Mouse (Mus musculus): ENCODE measurements around the gene Ebf1. TPM values are rescaled to one million over a fixed set of nuclear protein-coding genes. Genes with fewer than 3 reads are reported as not detected.

The Ebf1 gene
- polyA plus RNA-seq, 1 experiment from 2014 or later: 16.2 TPM

DNA sequence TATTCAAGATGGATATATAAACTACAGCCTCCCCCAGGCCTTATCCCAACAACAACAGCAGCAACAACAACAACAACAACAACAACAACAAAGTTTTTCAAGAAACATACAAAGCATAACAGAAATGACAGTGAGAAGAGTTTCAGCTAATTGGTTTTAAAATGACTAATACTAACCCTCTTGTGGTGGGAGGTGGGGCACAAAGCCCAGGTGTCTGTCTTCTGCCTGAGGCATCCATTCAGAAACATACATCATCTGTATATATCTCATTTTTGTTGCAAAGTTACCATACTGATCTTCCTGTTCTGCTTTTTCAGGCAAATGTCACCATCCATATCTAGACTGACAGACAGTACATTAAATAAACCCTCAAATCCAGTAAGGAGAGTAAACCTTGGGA is 282.4 kb downstream of the Ebf1 start:
- ATAC-seq (replicated peaks; ENCODE audit: extremely low read depth, insufficient read depth, low FRiP score): no peak
- H3K4me1 ChIP-seq (ENCODE audit: control insufficient read depth, insufficient read depth, low read length): 0 out of 2 replicates have a peak, but pooled peaks cover 3% of the 10 kb centered on the region
- no peak overlapping the region for H3K4me2 ChIP-seq (ENCODE audit: low read depth, low read length)
- H3K27ac ChIP-seq (ENCODE audit: low read length): no peak overlapping the region
- no peaks in the 10 kb centered on the region for H3K27me3 ChIP-seq (ENCODE audit: control insufficient read depth, insufficient read depth, low read length)
- H3K9ac ChIP-seq (ENCODE audit: low read length): no peak overlapping the region
- no peak overlapping the region for H3K4me3 ChIP-seq (ENCODE audit: low read length)
- H3K36me3 ChIP-seq (ENCODE audit: control insufficient read depth, insufficient read depth): no peaks in the 10 kb centered on the region
- no peaks in the 10 kb centered on the region for H3K9me3 ChIP-seq (replicated peaks; ENCODE audit: control insufficient read depth, low read length)

GRCm38 (mm10) chr11:44899965-44900364 is 282.8 kb downstream of the Ebf1 start:
- H3K27ac ChIP-seq (ENCODE audit: low read length): no peak overlapping the region
- H3K36me3 ChIP-seq (ENCODE audit: control insufficient read depth, insufficient read depth): no peaks in the 10 kb centered on the region
- 0 out of 2 replicates have a peak, but pooled peaks cover 3% of the 10 kb centered on the region for H3K4me1 ChIP-seq (ENCODE audit: control insufficient read depth, insufficient read depth, low read length)
- H3K4me3 ChIP-seq (ENCODE audit: low read length): no peak overlapping the region
- H3K9me3 ChIP-seq (replicated peaks; ENCODE audit: control insufficient read depth, low read length): no peaks in the 10 kb centered on the region
- 78% methylated on average over 7 of the region's 7 CpGs for WGBS
- H3K27me3 ChIP-seq (ENCODE audit: control insufficient read depth, insufficient read depth, low read length): no peaks in the 10 kb centered on the region
- no peak overlapping the region for H3K4me2 ChIP-seq (ENCODE audit: low read depth, low read length)
- no peak for ATAC-seq (replicated peaks; ENCODE audit: extremely low read depth, insufficient read depth, low FRiP score)
- H3K9ac ChIP-seq (ENCODE audit: low read length): no peak overlapping the region

- Histone ChIP-seq H3K36me3 (ENCODE audit: control insufficient read depth, insufficient read depth) (no peaks in the 10 kb centered on the region), H3K27ac (ENCODE audit: low read length) (no peak overlapping the region)
- 86% methylated on average over 7 of the region's 7 CpGs for WGBS
These were observed 283.4 kb downstream of the Ebf1 start for GRCm38 (mm10) chr11:44900496-44900895.

DNA sequence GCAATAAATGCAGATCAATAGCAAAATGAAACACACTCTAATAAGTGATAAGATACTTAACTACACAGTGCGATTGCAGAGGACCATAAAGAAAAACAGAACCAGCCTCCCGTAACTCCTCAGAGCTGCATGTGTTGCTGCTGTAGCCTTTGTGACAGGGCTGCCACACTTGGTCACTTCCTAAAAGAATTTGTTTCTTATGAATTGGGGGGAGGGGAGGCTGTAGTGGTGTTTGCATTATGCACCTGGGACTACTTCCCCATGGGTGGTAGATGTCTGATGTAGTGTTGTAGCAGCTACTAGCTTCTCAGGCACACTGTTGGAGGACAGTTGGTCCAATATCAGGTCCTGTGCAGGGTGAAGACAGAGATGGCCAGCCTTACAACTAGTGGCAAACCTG is 284.6 kb downstream of the Ebf1 start:
- no peak for ATAC-seq (replicated peaks; ENCODE audit: extremely low read depth, insufficient read depth, low FRiP score)
- Histone ChIP-seq H3K36me3 (ENCODE audit: control insufficient read depth, insufficient read depth) (no peaks in the 10 kb centered on the region), H3K27me3 (ENCODE audit: control insufficient read depth, insufficient read depth, low read length) (no peaks in the 10 kb centered on the region), H3K9me3 (replicated peaks; ENCODE audit: control insufficient read depth, low read length) (no peaks in the 10 kb centered on the region), H3K4me3 (ENCODE audit: low read length) (no peak overlapping the region), H3K27ac (ENCODE audit: low read length) (no peak overlapping the region), H3K4me2 (ENCODE audit: low read depth, low read length) (no peak overlapping the region), H3K4me1 (ENCODE audit: control insufficient read depth, insufficient read depth, low read length) (0 out of 2 replicates have a peak, but pooled peaks cover 3% of the 10 kb centered on the region), H3K9ac (ENCODE audit: low read length) (no peak overlapping the region)
- 74% methylated on average over 2 of the region's 2 CpGs for WGBS

More at GRCm38 (mm10) chr11:44900496-44900895, 283.4 kb downstream of the Ebf1 start:
- Histone ChIP-seq H3K4me3 (ENCODE audit: low read length) (no peak overlapping the region), H3K9me3 (replicated peaks; ENCODE audit: control insufficient read depth, low read length) (no peaks in the 10 kb centered on the region), H3K27me3 (ENCODE audit: control insufficient read depth, insufficient read depth, low read length) (no peaks in the 10 kb centered on the region), H3K4me2 (ENCODE audit: low read depth, low read length) (no peak overlapping the region), H3K9ac (ENCODE audit: low read length) (no peak overlapping the region), H3K4me1 (ENCODE audit: control insufficient read depth, insufficient read depth, low read length) (0 out of 2 replicates have a peak, but pooled peaks cover 3% of the 10 kb centered on the region)
- no peak for ATAC-seq (replicated peaks; ENCODE audit: extremely low read depth, insufficient read depth, low FRiP score)

DNA sequence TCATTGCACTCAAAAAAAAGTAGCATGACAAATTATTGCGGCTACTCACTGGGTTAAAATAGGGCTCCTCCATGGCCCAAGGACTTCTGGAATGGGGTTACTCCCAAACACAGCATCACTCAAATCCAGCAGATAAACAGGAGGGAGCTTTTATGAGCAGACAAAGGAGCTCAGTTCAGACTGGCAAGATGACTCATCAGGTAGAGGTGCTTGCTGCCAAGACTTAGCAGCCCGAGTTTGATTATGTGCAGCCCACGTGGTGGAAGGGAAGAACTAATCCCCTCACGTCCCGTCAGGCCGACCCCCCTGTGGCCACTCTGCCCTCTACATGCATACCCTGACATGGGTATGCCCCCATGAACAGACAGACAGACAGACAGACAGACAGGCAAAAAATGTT is 285.0 kb downstream of the Ebf1 start:
- Histone ChIP-seq H3K4me3 (ENCODE audit: low read length) (no peak overlapping the region), H3K36me3 (ENCODE audit: control insufficient read depth, insufficient read depth) (no peaks in the 10 kb centered on the region), H3K4me1 (ENCODE audit: control insufficient read depth, insufficient read depth, low read length) (0 out of 2 replicates have a peak, but pooled peaks cover 3% of the 10 kb centered on the region), H3K9me3 (replicated peaks; ENCODE audit: control insufficient read depth, low read length) (no peaks in the 10 kb centered on the region), H3K27ac (ENCODE audit: low read length) (no peak overlapping the region), H3K27me3 (ENCODE audit: control insufficient read depth, insufficient read depth, low read length) (no peaks in the 10 kb centered on the region), H3K4me2 (ENCODE audit: low read depth, low read length) (no peak overlapping the region), H3K9ac (ENCODE audit: low read length) (no peak overlapping the region)
- 41% methylated on average over 6 of the region's 6 CpGs for WGBS
- no peak for ATAC-seq (replicated peaks; ENCODE audit: extremely low read depth, insufficient read depth, low FRiP score)

DNA sequence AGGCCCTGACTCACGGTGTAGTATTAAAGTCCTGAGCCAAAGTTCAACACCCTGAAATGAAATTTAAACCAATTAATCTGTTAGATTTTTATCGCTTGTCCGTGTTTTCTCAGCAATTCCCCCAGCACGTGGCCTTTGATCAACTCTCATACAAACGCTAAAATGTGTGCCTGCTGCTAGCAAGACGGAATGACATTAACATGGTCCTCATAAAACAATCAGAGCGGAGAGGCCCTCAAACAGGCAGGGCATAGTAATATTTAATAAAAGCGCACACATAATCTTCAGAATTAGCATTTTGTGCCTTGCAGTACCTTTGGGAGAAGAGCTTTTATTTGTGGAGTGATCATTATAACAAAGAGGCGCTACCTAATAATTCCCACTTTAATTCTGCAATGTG is 287.0 kb downstream of the Ebf1 start:
- H3K4me1 ChIP-seq (ENCODE audit: control insufficient read depth, insufficient read depth, low read length): no peaks in the 10 kb centered on the region
- ATAC-seq (replicated peaks; ENCODE audit: extremely low read depth, insufficient read depth, low FRiP score): no peak
- no peak overlapping the region for H3K27ac ChIP-seq (ENCODE audit: low read length)
- no peaks in the 10 kb centered on the region for H3K27me3 ChIP-seq (ENCODE audit: control insufficient read depth, insufficient read depth, low read length)
- H3K36me3 ChIP-seq (ENCODE audit: control insufficient read depth, insufficient read depth): no peaks in the 10 kb centered on the region
- no peak overlapping the region for H3K4me3 ChIP-seq (ENCODE audit: low read length)
- WGBS: 78% methylated on average over 9 of the region's 9 CpGs
- no peak overlapping the region for H3K4me2 ChIP-seq (ENCODE audit: low read depth, low read length)
- H3K9ac ChIP-seq (ENCODE audit: low read length): no peak overlapping the region
- H3K9me3 ChIP-seq (replicated peaks; ENCODE audit: control insufficient read depth, low read length): no peaks in the 10 kb centered on the region

GRCm38 (mm10) chr11:44906456-44906855 is 289.3 kb downstream of the Ebf1 start:
- H3K9me3 ChIP-seq (replicated peaks; ENCODE audit: control insufficient read depth, low read length): no peaks in the 10 kb centered on the region
- no peak overlapping the region for H3K9ac ChIP-seq (ENCODE audit: low read length)
- no peaks in the 10 kb centered on the region for H3K27me3 ChIP-seq (ENCODE audit: control insufficient read depth, insufficient read depth, low read length)
- ATAC-seq (replicated peaks; ENCODE audit: extremely low read depth, insufficient read depth, low FRiP score): no peak
- peaks cover 6% of the 10 kb centered on the region; the same call in 1 of the 2 replicates for H3K4me1 ChIP-seq (ENCODE audit: control insufficient read depth, insufficient read depth, low read length)
- no peak overlapping the region for H3K4me3 ChIP-seq (ENCODE audit: low read length)
- H3K27ac ChIP-seq (ENCODE audit: low read length): 0 out of 2 replicates have a peak overlapping the region, but pooled peaks have one; percentile 17
- no peaks in the 10 kb centered on the region for H3K36me3 ChIP-seq (ENCODE audit: control insufficient read depth, insufficient read depth)
- no peak overlapping the region for H3K4me2 ChIP-seq (ENCODE audit: low read depth, low read length)
- WGBS: 49% methylated on average over 5 of the region's 5 CpGs

- Histone ChIP-seq H3K9ac (ENCODE audit: low read length) (no peak overlapping the region), H3K36me3 (ENCODE audit: control insufficient read depth, insufficient read depth) (no peaks in the 10 kb centered on the region), H3K27me3 (ENCODE audit: control insufficient read depth, insufficient read depth, low read length) (no peaks in the 10 kb centered on the region), H3K4me2 (ENCODE audit: low read depth, low read length) (no peak overlapping the region), H3K27ac (ENCODE audit: low read length) (no peak overlapping the region), H3K4me1 (ENCODE audit: control insufficient read depth, insufficient read depth, low read length) (peaks cover 6% of the 10 kb centered on the region; the same call in 1 of the 2 replicates), H3K9me3 (replicated peaks; ENCODE audit: control insufficient read depth, low read length) (no peaks in the 10 kb centered on the region), H3K4me3 (ENCODE audit: low read length) (no peak overlapping the region)
- 45% methylated on average over 1 of the region's 1 CpGs for WGBS
- no peak for ATAC-seq (replicated peaks; ENCODE audit: extremely low read depth, insufficient read depth, low FRiP score)
These were observed 294.6 kb downstream of the Ebf1 start for GRCm38 (mm10) chr11:44911765-44912164.

DNA sequence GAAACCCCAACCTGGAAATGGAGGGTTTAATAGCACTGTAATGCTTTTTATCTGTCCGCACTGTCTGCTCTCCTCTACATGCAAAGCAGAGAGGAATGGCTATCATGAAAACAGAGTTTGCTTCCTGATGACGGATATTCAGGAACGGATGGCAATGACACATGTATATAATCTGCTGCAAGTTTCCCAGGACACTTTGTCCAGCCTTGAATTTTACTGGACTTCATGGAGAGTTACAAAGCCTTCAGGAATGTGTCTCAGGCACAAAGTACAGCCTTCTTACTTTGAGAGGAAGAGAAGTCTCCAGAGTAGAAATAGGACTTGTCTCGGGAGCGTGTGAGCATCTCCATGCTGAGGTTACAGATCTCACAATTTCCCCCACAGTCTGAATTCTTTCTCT is 296.7 kb downstream of the Ebf1 start:
- Histone ChIP-seq H3K4me2 (ENCODE audit: low read depth, low read length) (no peak overlapping the region), H3K9ac (ENCODE audit: low read length) (no peak overlapping the region), H3K36me3 (ENCODE audit: control insufficient read depth, insufficient read depth) (no peaks in the 10 kb centered on the region), H3K4me1 (ENCODE audit: control insufficient read depth, insufficient read depth, low read length) (peaks cover 6% of the 10 kb centered on the region; the same call in 1 of the 2 replicates), H3K27ac (ENCODE audit: low read length) (peak overlapping the region; percentile 25; the same call in 1 of the 2 replicates), H3K27me3 (ENCODE audit: control insufficient read depth, insufficient read depth, low read length) (no peaks in the 10 kb centered on the region), H3K4me3 (ENCODE audit: low read length) (no peak overlapping the region), H3K9me3 (replicated peaks; ENCODE audit: control insufficient read depth, low read length) (no peaks in the 10 kb centered on the region)
- WGBS: 53% methylated on average over 5 of the region's 5 CpGs
- ATAC-seq (replicated peaks; ENCODE audit: extremely low read depth, insufficient read depth, low FRiP score): no peak
